Mouse (Mus musculus): Measurements from ENCODE around the gene Tmod4. TPM values are rescaled to one million over a fixed set of nuclear protein-coding genes. Genes with fewer than 3 reads are reported as not detected.

Tmod4 gene
- polyA plus RNA-seq, 1 experiment, result 3.1 TPM

- Histone ChIP-seq H3K27me3 (replicated peaks; ENCODE audit: control insufficient read depth, insufficient read depth, low read length) (no peaks in the 10 kb centered on the region), H3K27ac (ENCODE audit: insufficient read depth, low read depth, low read length) (no peak overlapping the region), H3K4me3 (ENCODE audit: insufficient read depth, low read depth, low read length) (no peak overlapping the region), H3K4me1 (ENCODE audit: control insufficient read depth, insufficient read depth, low read length) (peaks cover 9% of the 10 kb centered on the region; the same call in 1 of the 2 replicates), H3K36me3 (ENCODE audit: control insufficient read depth, insufficient read depth, low read length) (no peaks in the 10 kb centered on the region)
- no peak for TF ChIP-seq CTCF (conservative IDR thresholded peaks at IDR 0.05; ENCODE audit: insufficient read depth, insufficient read length, low read depth, low read length)
- no peak for TF ChIP-seq POLR2A (IDR thresholded peaks at IDR 0.05; ENCODE audit: low read depth, low read length)
- no peak for DNase-seq
- 75% methylated on average over 2 of the region's 2 CpGs for WGBS
These were observed 38.0 kb downstream of the Tmod4 start for GRCm38 (mm10) chr3:95162345-95162628.

- no peak for DNase-seq
These were observed 39.4 kb downstream of the Tmod4 start for GRCm38 (mm10) chr3:95163419-95164255.

GRCm38 (mm10) chr3:95164256-95164550 is 39.9 kb downstream of the Tmod4 start:
- no peak for TF ChIP-seq POLR2A (IDR thresholded peaks at IDR 0.05; ENCODE audit: low read depth, low read length)
- no peak for TF ChIP-seq CTCF (conservative IDR thresholded peaks at IDR 0.05; ENCODE audit: insufficient read depth, insufficient read length, low read depth, low read length)
- Histone ChIP-seq H3K4me3 (ENCODE audit: insufficient read depth, low read depth, low read length) (no peak overlapping the region), H3K27me3 (replicated peaks; ENCODE audit: control insufficient read depth, insufficient read depth, low read length) (no peaks in the 10 kb centered on the region), H3K4me1 (ENCODE audit: control insufficient read depth, insufficient read depth, low read length) (peaks cover 9% of the 10 kb centered on the region; the same call in 1 of the 2 replicates), H3K27ac (ENCODE audit: insufficient read depth, low read depth, low read length) (no peak overlapping the region), H3K36me3 (ENCODE audit: control insufficient read depth, insufficient read depth, low read length) (no peaks in the 10 kb centered on the region)
- WGBS, result 86% methylated on average over 5 of the region's 5 CpGs
- no peak for DNase-seq

More at GRCm38 (mm10) chr3:95163419-95164255, 39.4 kb downstream of the Tmod4 start:
- H3K36me3 ChIP-seq (ENCODE audit: control insufficient read depth, insufficient read depth, low read length), result no peaks in the 10 kb centered on the region
- H3K4me1 ChIP-seq (ENCODE audit: control insufficient read depth, insufficient read depth, low read length), result peaks cover 9% of the 10 kb centered on the region; the same call in 1 of the 2 replicates
- WGBS, result 74% methylated on average over 11 of the region's 11 CpGs
- no peaks in the 10 kb centered on the region for H3K27me3 ChIP-seq (replicated peaks; ENCODE audit: control insufficient read depth, insufficient read depth, low read length)
- TF ChIP-seq CTCF (conservative IDR thresholded peaks at IDR 0.05; ENCODE audit: insufficient read depth, insufficient read length, low read depth, low read length), result no peak
- TF ChIP-seq POLR2A (IDR thresholded peaks at IDR 0.05; ENCODE audit: low read depth, low read length), result no peak
- H3K4me3 ChIP-seq (ENCODE audit: insufficient read depth, low read depth, low read length), result no peak overlapping the region
- no peak overlapping the region for H3K27ac ChIP-seq (ENCODE audit: insufficient read depth, low read depth, low read length)

- TF ChIP-seq CTCF (conservative IDR thresholded peaks at IDR 0.05; ENCODE audit: insufficient read depth, insufficient read length, low read depth, low read length), result no peak
- TF ChIP-seq POLR2A (IDR thresholded peaks at IDR 0.05; ENCODE audit: low read depth, low read length), result no peak
- 88% methylated on average over 5 of the region's 5 CpGs for WGBS
- H3K36me3 ChIP-seq (ENCODE audit: control insufficient read depth, insufficient read depth, low read length), result no peaks in the 10 kb centered on the region
These were observed 40.6 kb downstream of the Tmod4 start for GRCm38 (mm10) chr3:95164840-95165239.

GRCm38 (mm10) chr3:95169996-95170395 is 45.7 kb downstream of the Tmod4 start:
- Histone ChIP-seq H3K4me1 (ENCODE audit: control insufficient read depth, insufficient read depth, low read length) (peaks cover 3% of the 10 kb centered on the region; the same call in 1 of the 2 replicates), H3K27me3 (replicated peaks; ENCODE audit: control insufficient read depth, insufficient read depth, low read length) (no peaks in the 10 kb centered on the region; the same call in 1 of the 2 replicates), H3K27ac (ENCODE audit: insufficient read depth, low read depth, low read length) (no peak overlapping the region), H3K4me3 (ENCODE audit: insufficient read depth, low read depth, low read length) (no peak overlapping the region), H3K36me3 (ENCODE audit: control insufficient read depth, insufficient read depth, low read length) (no peaks in the 10 kb centered on the region)
- WGBS, result 97% methylated on average over 10 of the region's 10 CpGs
- DNase-seq, result no peak
- TF ChIP-seq CTCF (conservative IDR thresholded peaks at IDR 0.05; ENCODE audit: insufficient read depth, insufficient read length, low read depth, low read length) (no peak), POLR2A (IDR thresholded peaks at IDR 0.05; ENCODE audit: low read depth, low read length) (no peak)

More at GRCm38 (mm10) chr3:95164840-95165239, 40.6 kb downstream of the Tmod4 start:
- no peak for DNase-seq
- 0 out of 2 replicates have a peak, but pooled peaks cover 5% of the 10 kb centered on the region for H3K4me1 ChIP-seq (ENCODE audit: control insufficient read depth, insufficient read depth, low read length)
- no peak overlapping the region for H3K4me3 ChIP-seq (ENCODE audit: insufficient read depth, low read depth, low read length)
- H3K27me3 ChIP-seq (replicated peaks; ENCODE audit: control insufficient read depth, insufficient read depth, low read length), result no peaks in the 10 kb centered on the region
- H3K27ac ChIP-seq (ENCODE audit: insufficient read depth, low read depth, low read length), result no peak overlapping the region

GRCm38 (mm10) chr3:95171105-95171504 is 46.8 kb downstream of the Tmod4 start:
- 74% methylated on average over 6 of the region's 6 CpGs for WGBS
- peaks cover 3% of the 10 kb centered on the region; the same call in 1 of the 2 replicates for H3K4me1 ChIP-seq (ENCODE audit: control insufficient read depth, insufficient read depth, low read length)
- H3K27me3 ChIP-seq (replicated peaks; ENCODE audit: control insufficient read depth, insufficient read depth, low read length), result no peaks in the 10 kb centered on the region; the same call in 1 of the 2 replicates
- no peak overlapping the region for H3K27ac ChIP-seq (ENCODE audit: insufficient read depth, low read depth, low read length)
- H3K4me3 ChIP-seq (ENCODE audit: insufficient read depth, low read depth, low read length), result no peak overlapping the region
- H3K36me3 ChIP-seq (ENCODE audit: control insufficient read depth, insufficient read depth, low read length), result no peaks in the 10 kb centered on the region
- DNase-seq, result no peak
- TF ChIP-seq POLR2A (IDR thresholded peaks at IDR 0.05; ENCODE audit: low read depth, low read length) (no peak), CTCF (conservative IDR thresholded peaks at IDR 0.05; ENCODE audit: insufficient read depth, insufficient read length, low read depth, low read length) (no peak)

GRCm38 (mm10) chr3:95172526-95173255 is 48.4 kb downstream of the Tmod4 start:
- Histone ChIP-seq H3K4me3 (ENCODE audit: insufficient read depth, low read depth, low read length) (no peak overlapping the region), H3K27ac (ENCODE audit: insufficient read depth, low read depth, low read length) (no peak overlapping the region), H3K36me3 (ENCODE audit: control insufficient read depth, insufficient read depth, low read length) (no peaks in the 10 kb centered on the region), H3K27me3 (replicated peaks; ENCODE audit: control insufficient read depth, insufficient read depth, low read length) (no peaks in the 10 kb centered on the region; the same call in 1 of the 2 replicates), H3K4me1 (ENCODE audit: control insufficient read depth, insufficient read depth, low read length) (peaks cover 3% of the 10 kb centered on the region; the same call in 1 of the 2 replicates)
- no peak for DNase-seq
- 45% methylated on average over 76 of the region's 84 CpGs for WGBS
- no peak for TF ChIP-seq POLR2A (IDR thresholded peaks at IDR 0.05; ENCODE audit: low read depth, low read length)
- TF ChIP-seq CTCF (conservative IDR thresholded peaks at IDR 0.05; ENCODE audit: insufficient read depth, insufficient read length, low read depth, low read length), result no peak
